Comparison of ENCODE assay signal across 7 mouse cellular contexts in the genomic region with DNA sequence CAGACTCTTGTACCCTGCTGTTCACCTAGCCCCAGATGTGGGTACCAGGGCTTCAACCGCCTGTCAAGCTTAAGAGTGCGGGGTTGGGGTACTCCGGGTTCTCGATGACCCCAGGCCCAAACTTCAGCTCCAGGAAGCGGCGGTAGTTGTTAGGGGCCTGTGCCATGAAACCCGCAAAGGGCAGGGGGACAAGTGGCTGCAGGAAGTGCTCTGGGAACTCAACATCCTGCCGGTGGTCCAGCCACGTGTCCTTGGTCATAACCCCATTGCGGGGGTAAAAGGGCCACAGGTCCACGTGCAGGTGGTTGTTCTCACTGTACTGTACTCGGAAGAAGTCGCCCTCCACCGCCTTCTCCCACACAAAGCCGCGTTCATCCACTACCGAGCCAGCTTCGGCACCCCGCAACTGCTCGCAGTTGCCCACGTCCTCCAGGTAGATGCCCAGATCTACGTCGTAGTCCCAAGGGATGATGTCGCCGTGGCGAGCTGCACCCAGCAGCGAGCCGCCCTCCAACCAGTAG. TPM values are rescaled to one million over a fixed set of nuclear protein-coding genes. Genes with fewer than 3 reads are reported as not detected.
DNase-seq lines count a peak whose midpoint lies in the region; ATAC-seq and TF ChIP-seq lines count a peak whose summit lies in the region.

No protein-coding gene starts in this region.

- H3K9ac ChIP-seq in forebrain, embryonic 11.5 days (ENCODE audit: low read length), result no peak overlapping the region
- H3K9ac ChIP-seq in intestine, postnatal 0 days (ENCODE audit: low read depth, low read length), result no peak overlapping the region
- H3K9ac ChIP-seq in neural tube, embryonic 15.5 days (replicated peaks), result peak overlapping the region; percentile 74

- H3K4me1 ChIP-seq in forebrain, embryonic 11.5 days (replicated peaks; ENCODE audit: control insufficient read depth, insufficient read depth, low read length), result peaks cover 19% of the 10 kb centered on the region
- H3K4me1 ChIP-seq in intestine, postnatal 0 days (replicated peaks; ENCODE audit: control insufficient read depth, insufficient read depth, low read length), result no peaks in the 10 kb centered on the region; the same call in 1 of the 2 replicates
- H3K4me1 ChIP-seq in neural tube, embryonic 15.5 days, result peaks cover 61% of the 10 kb centered on the region

- H3K36me3 ChIP-seq in forebrain, embryonic 11.5 days (ENCODE audit: control insufficient read depth, insufficient read depth, low read length), result no peaks in the 10 kb centered on the region; the same call in 1 of the 2 replicates
- peaks cover 13% of the 10 kb centered on the region; the same call in 1 of the 2 replicates for H3K36me3 ChIP-seq in intestine, postnatal 0 days (ENCODE audit: control insufficient read depth, insufficient read depth)
- H3K36me3 ChIP-seq in neural tube, embryonic 15.5 days, result peaks cover 22% of the 10 kb centered on the region

- peak overlapping the region; percentile 64 for H3K4me3 ChIP-seq in layer of hippocampus, adult 2 months
- peak overlapping the region; percentile 30 for H3K4me3 ChIP-seq in forebrain, embryonic 11.5 days (ENCODE audit: low read depth, low read length)
- no peak overlapping the region for H3K4me3 ChIP-seq in intestine, postnatal 0 days (ENCODE audit: low read depth, low read length)
- peak overlapping the region; percentile 56 for H3K4me3 ChIP-seq in neural tube, embryonic 15.5 days (replicated peaks)

- DNase-seq in layer of hippocampus, adult 2 months (ENCODE audit: low spot score in 2 of 2), result no peak
- DNase-seq in layer of hippocampus, postnatal 25 days (ENCODE audit: extremely low spot score in 1 of 2, low spot score in 1 of 2), result no peak
- no peak for DNase-seq in forebrain, embryonic 11.5 days (ENCODE audit: low spot score)
- DNase-seq in adrenal gland, adult 2 months, result no peak
- no peak for DNase-seq in ovary, postnatal 10 days (ENCODE audit: low spot score)

- 50% methylated on average over 28 of the region's 28 CpGs for WGBS in forebrain, embryonic 11.5 days
- 81% methylated on average over 28 of the region's 28 CpGs for WGBS in intestine, postnatal 0 days
- WGBS in neural tube, embryonic 15.5 days, result 46% methylated on average over 28 of the region's 28 CpGs

- peak overlapping the region; percentile 94 for H3K27ac ChIP-seq in layer of hippocampus, adult 2 months
- H3K27ac ChIP-seq in forebrain, embryonic 11.5 days (ENCODE audit: low read depth, low read length), result no peak overlapping the region
- H3K27ac ChIP-seq in intestine, postnatal 0 days (ENCODE audit: low read depth, low read length), result no peak overlapping the region
- H3K27ac ChIP-seq in neural tube, embryonic 15.5 days (replicated peaks), result peak overlapping the region; percentile 94

- no peak for TF ChIP-seq CTCF in layer of hippocampus, adult 2 months (conservative IDR thresholded peaks at IDR 0.05)
- TF ChIP-seq CTCF in intestine, postnatal 0 days (IDR thresholded peaks at IDR 0.05; ENCODE audit: low read depth), result no peak

- H3K4me2 ChIP-seq in forebrain, embryonic 11.5 days (ENCODE audit: low read depth, low read length, severe bottlenecking), result peak overlapping the region; percentile 61
- 0 out of 2 replicates have a peak overlapping the region, but pooled peaks have one; percentile 56 for H3K4me2 ChIP-seq in intestine, postnatal 0 days (replicated peaks; ENCODE audit: low read depth)
- peak overlapping the region; percentile 69 for H3K4me2 ChIP-seq in neural tube, embryonic 15.5 days

- no peaks in the 10 kb centered on the region for H3K9me3 ChIP-seq in forebrain, embryonic 11.5 days (ENCODE audit: control insufficient read depth, low read length)
- no peaks in the 10 kb centered on the region for H3K9me3 ChIP-seq in intestine, postnatal 0 days (ENCODE audit: control insufficient read depth)
- no peaks in the 10 kb centered on the region for H3K9me3 ChIP-seq in neural tube, embryonic 15.5 days (replicated peaks)

- ATAC-seq in forebrain, embryonic 11.5 days (replicated peaks; ENCODE audit: low FRiP score), result no peak
- ATAC-seq in intestine, postnatal 0 days, result no peak
- ATAC-seq in neural tube, embryonic 15.5 days (ENCODE audit: low FRiP score), result no peak

- H3K27me3 ChIP-seq in forebrain, embryonic 11.5 days (ENCODE audit: control insufficient read depth, insufficient read depth, low read length), result peaks cover 28% of the 10 kb centered on the region
- no peaks in the 10 kb centered on the region; the same call in 1 of the 2 replicates for H3K27me3 ChIP-seq in intestine, postnatal 0 days (replicated peaks; ENCODE audit: control insufficient read depth, insufficient read depth, low read length)
- H3K27me3 ChIP-seq in neural tube, embryonic 15.5 days (replicated peaks), result no peaks in the 10 kb centered on the region

RNA-seq across cellular contexts. Expression of gene Strn4, which starts 5.2 kb away (rescaled TPM):
- 100 to 1,000 TPM; 286 to 314 TPM for total RNA-seq in layer of hippocampus, adult 2 months (2021)
- 100 to 1,000 TPM; 322 to 327 TPM for total RNA-seq in layer of hippocampus, postnatal 25 days (2021)
- 137 and 166 TPM in 2 replicates for polyA plus RNA-seq in forebrain, embryonic 11.5 days (2014; fragmentation: Nextera tagmentation; extraction: Ambion mirVana)
- 33.7 and 35.8 TPM in 2 replicates for polyA plus RNA-seq in intestine, postnatal 0 days (2015; fragmentation: Nextera tagmentation; extraction: Ambion mirVana)
- 139 and 156 TPM in 2 replicates for polyA plus RNA-seq in neural tube, embryonic 15.5 days (2015; fragmentation: Nextera tagmentation; extraction: Ambion mirVana)
- total RNA-seq in adrenal gland, adult 2 months (2021), result 10 to 100 TPM; 58.9 to 64.1 TPM
- polyA plus RNA-seq in adrenal gland, adult 2 months (2012; rRNA removed), result 121 and 138 TPM in 2 replicates

RNA-seq across cellular contexts. Expression of gene Fkrp, which starts 6.1 kb away (rescaled TPM):
- total RNA-seq in layer of hippocampus, adult 2 months (2021), result 10 to 100 TPM; 46.7 to 49.5 TPM
- 10 to 100 TPM; 46.7 to 47.7 TPM for total RNA-seq in layer of hippocampus, postnatal 25 days (2021)
- 27.1 and 29.0 TPM in 2 replicates for polyA plus RNA-seq in forebrain, embryonic 11.5 days (2014; fragmentation: Nextera tagmentation; extraction: Ambion mirVana)
- 12.3 and 12.7 TPM in 2 replicates for polyA plus RNA-seq in intestine, postnatal 0 days (2015; fragmentation: Nextera tagmentation; extraction: Ambion mirVana)
- 48.4 and 50.4 TPM in 2 replicates for polyA plus RNA-seq in neural tube, embryonic 15.5 days (2015; fragmentation: Nextera tagmentation; extraction: Ambion mirVana)
- 10 to 100 TPM; 23.9 to 29.5 TPM for total RNA-seq in adrenal gland, adult 2 months (2021)
- 46.3 and 49.6 TPM in 2 replicates for polyA plus RNA-seq in adrenal gland, adult 2 months (2012; rRNA removed)

RNA-seq across cellular contexts. Expression of gene Slc1a5, which starts 29.3 kb away (rescaled TPM):
- 1 to 10 TPM; 3.5 to 4.7 TPM for total RNA-seq in layer of hippocampus, adult 2 months (2021)
- total RNA-seq in layer of hippocampus, postnatal 25 days (2021), result 1 to 10 TPM; 2.4 to 3.5 TPM
- 33.9 and 34.1 TPM in 2 replicates for polyA plus RNA-seq in forebrain, embryonic 11.5 days (2014; fragmentation: Nextera tagmentation; extraction: Ambion mirVana)
- polyA plus RNA-seq in intestine, postnatal 0 days (2015; fragmentation: Nextera tagmentation; extraction: Ambion mirVana), result 19.8 and 22.8 TPM in 2 replicates
- polyA plus RNA-seq in neural tube, embryonic 15.5 days (2015; fragmentation: Nextera tagmentation; extraction: Ambion mirVana), result 8.7 and 20.5 TPM in 2 replicates
- total RNA-seq in adrenal gland, adult 2 months (2021), result 100 to 1,000 TPM; 144 to 291 TPM
- 220 and 344 TPM in 2 replicates for polyA plus RNA-seq in adrenal gland, adult 2 months (2012; rRNA removed)

RNA-seq across cellular contexts. Expression of gene Prkd2, which starts 32.2 kb away (rescaled TPM):
- total RNA-seq in layer of hippocampus, adult 2 months (2021), result 1 to 10 TPM; 6.5 to 7.3 TPM
- 1 to 10 TPM; 5.2 to 6.9 TPM for total RNA-seq in layer of hippocampus, postnatal 25 days (2021)
- polyA plus RNA-seq in forebrain, embryonic 11.5 days (2014; fragmentation: Nextera tagmentation; extraction: Ambion mirVana), result 11.0 and 11.6 TPM in 2 replicates
- 9.2 and 11.2 TPM in 2 replicates for polyA plus RNA-seq in intestine, postnatal 0 days (2015; fragmentation: Nextera tagmentation; extraction: Ambion mirVana)
- 5.0 and 8.4 TPM in 2 replicates for polyA plus RNA-seq in neural tube, embryonic 15.5 days (2015; fragmentation: Nextera tagmentation; extraction: Ambion mirVana)
- total RNA-seq in adrenal gland, adult 2 months (2021), result 10 to 100 TPM; 16.0 to 18.4 TPM
- 39.2 and 47.2 TPM in 2 replicates for polyA plus RNA-seq in adrenal gland, adult 2 months (2012; rRNA removed)

Comparison
In these comparisons a context has a peak if more than half of its experiments do, and no peak if none do; other contexts are left out.
1. H3K27ac ChIP-seq: peak in layer of hippocampus, adult 2 months (single experiment) and neural tube, embryonic 15.5 days (single experiment); none in forebrain, embryonic 11.5 days (single experiment) and intestine, postnatal 0 days (single experiment).
2. Peak in every context shown above with its lines, with median percentiles within 50 percentile points of each other: H3K4me2 ChIP-seq.